Mouse (Mus musculus) cerebellum, postnatal 10 days (tissue): ENCODE measurements at regions not wholly inside any gene's neighbourhood (a gene's known extent, or its start where the extent isn't known, plus 50 kb on each side); places are given as distances from the start of the nearest gene placed in this dataset.
A peak's percentile ranks its signal among the peaks of the same experiment; 100 is the strongest.

Experiments
- DNase-seq, 2 experiments: peaks; one replicate each; pipeline ENCODE4 v3.0.0; 2021; ENCODE audit warnings: mixed read lengths in 2 of 2

- peak in 1 of 2 experiments; percentile 31 for DNase-seq
These were observed 105.1 kb upstream of the Daam1 start for GRCm38 (mm10) chr12:71725713-71726336.

- no peak for DNase-seq
These were observed 87.5 kb upstream of the Daam1 start for GRCm38 (mm10) chr12:71743345-71743744.

- DNase-seq = peak; percentile 50 to 66
These were observed 84.9 kb upstream of the Daam1 start for GRCm38 (mm10) chr12:71746011-71746410.

GRCm38 (mm10) chr12:71747386-71747785 is 83.5 kb upstream of the Daam1 start:
- no peak for DNase-seq

- DNase-seq = peak; percentile 49 to 50
These were observed 83.0 kb upstream of the Daam1 start for GRCm38 (mm10) chr12:71747831-71748368.

GRCm38 (mm10) chr12:71748731-71749130 is 82.1 kb upstream of the Daam1 start:
- peak; percentile 66 to 78 for DNase-seq

- DNase-seq = no peak
These were observed 81.2 kb upstream of the Daam1 start for GRCm38 (mm10) chr12:71749668-71750067.

- peak; percentile 58 to 65 for DNase-seq
These were observed 78.1 kb upstream of the Daam1 start for GRCm38 (mm10) chr12:71752741-71753260.

GRCm38 (mm10) chr12:71753276-71753675 is 77.6 kb upstream of the Daam1 start:
- DNase-seq = peak; percentile 41 to 45

GRCm38 (mm10) chr12:71763194-71763593 is 67.7 kb upstream of the Daam1 start:
- peak in 1 of 2 experiments; percentile 55 for DNase-seq

- DNase-seq = no peak
These were observed 64.8 kb upstream of the Daam1 start for GRCm38 (mm10) chr12:71766086-71766485.

GRCm38 (mm10) chr12:71766636-71767035 is 64.2 kb upstream of the Daam1 start:
- no peak for DNase-seq

GRCm38 (mm10) chr12:71767896-71768295 is 63.0 kb upstream of the Daam1 start:
- no peak for DNase-seq

GRCm38 (mm10) chr12:71768471-71768870 is 62.4 kb upstream of the Daam1 start:
- DNase-seq = peak; percentile 90 to 93

- no peak for DNase-seq
These were observed 62.0 kb upstream of the Daam1 start for GRCm38 (mm10) chr12:71768890-71769289.

GRCm38 (mm10) chr12:71769302-71769701 is 61.6 kb upstream of the Daam1 start:
- no peak for DNase-seq

- no peak for DNase-seq
These were observed 57.0 kb upstream of the Daam1 start for GRCm38 (mm10) chr12:71773891-71774290.

GRCm38 (mm10) chr12:71775126-71775525 is 55.8 kb upstream of the Daam1 start:
- no peak for DNase-seq

GRCm38 (mm10) chr12:71778137-71778536 is 52.7 kb upstream of the Daam1 start:
- DNase-seq = peak; percentile 53 to 68

- DNase-seq = no peak
These were observed 51.9 kb upstream of the Daam1 start for GRCm38 (mm10) chr12:71778948-71779347.

GRCm38 (mm10) chr12:71779418-71779817 is 51.5 kb upstream of the Daam1 start:
- DNase-seq = no peak
